Mouse (Mus musculus) frontal cortex, postnatal 14 days (tissue): Measurements from ENCODE around the gene Trmt1.

ENCODE experiments used
- DNase-seq, 2 experiments: peaks; one replicate each; pipeline ENCODE4 v3.0.0; 2022; ENCODE audit warnings: low spot score in 2 of 2

Trmt1 gene

GRCm38 (mm10) chr8:84708774-84709475, 22.8 kb downstream of the Trmt1 start:
- peak; percentile 84 to 85 for DNase-seq

DNA sequence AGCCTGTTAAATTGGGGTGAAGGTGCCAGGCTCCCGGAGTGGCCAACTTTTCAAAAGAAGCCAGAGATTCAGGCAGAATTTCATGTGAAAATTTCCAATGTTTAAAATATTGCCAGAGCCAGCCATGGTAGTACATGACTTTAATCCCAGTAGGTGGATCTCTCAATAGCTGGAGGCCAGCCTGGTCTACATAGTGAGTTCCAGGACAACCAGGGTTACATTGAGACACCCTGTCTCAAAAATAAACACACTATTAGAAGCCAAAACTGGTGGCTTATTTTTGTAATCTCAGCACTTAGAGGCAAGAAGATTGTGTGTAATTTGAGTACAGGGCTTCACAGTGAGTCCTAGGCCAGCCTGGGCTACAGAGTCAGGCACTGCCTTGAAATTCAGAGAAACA, 23.8 kb downstream of the Trmt1 start:
- DNase-seq: no peak

GRCm38 (mm10) chr8:84711312-84711711, 25.2 kb downstream of the Trmt1 start:
- no peak for DNase-seq

DNA sequence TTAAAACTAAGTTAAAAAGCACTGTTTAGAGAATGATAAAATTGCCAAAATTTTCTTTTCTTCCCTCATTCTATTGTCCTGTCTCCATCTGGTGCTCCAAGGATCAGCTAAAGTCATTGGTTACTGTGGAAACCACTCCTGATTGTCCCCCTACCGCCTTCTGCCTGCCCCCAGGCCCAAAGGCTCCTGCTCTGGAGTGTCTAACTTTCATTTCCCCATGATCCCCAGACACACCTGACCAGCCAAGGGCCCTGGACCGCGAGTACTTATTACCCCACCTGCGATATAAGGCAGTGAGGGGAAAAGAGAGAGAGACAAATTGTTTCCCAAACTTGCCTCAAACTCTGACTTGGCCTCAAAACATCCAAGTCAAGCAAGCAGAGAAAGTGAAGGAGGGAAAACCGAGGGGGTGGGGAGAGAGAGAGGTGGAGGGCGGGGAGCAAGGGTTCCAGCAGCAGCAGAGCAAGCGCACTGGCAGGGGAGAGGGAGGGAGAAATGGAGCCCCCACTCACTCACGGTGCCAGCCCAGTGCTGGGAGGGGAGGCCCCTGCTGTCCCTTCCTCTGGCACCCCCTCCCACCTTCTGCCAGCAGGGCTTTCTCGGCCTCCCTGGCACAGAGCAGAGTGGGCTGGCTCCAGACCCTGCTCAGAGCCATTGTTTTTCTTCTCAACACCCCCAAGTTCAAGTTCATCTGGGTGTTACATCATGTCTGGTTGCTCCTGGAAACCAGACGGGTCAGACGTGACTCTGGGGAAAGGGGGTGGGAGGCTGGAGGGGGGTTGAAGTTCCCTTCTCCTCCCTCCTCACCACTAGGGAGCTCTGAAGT, 26.0 kb downstream of the Trmt1 start:
- no peak for DNase-seq

GRCm38 (mm10) chr8:84712759-84713120, 26.6 kb downstream of the Trmt1 start:
- no peak for DNase-seq

DNA sequence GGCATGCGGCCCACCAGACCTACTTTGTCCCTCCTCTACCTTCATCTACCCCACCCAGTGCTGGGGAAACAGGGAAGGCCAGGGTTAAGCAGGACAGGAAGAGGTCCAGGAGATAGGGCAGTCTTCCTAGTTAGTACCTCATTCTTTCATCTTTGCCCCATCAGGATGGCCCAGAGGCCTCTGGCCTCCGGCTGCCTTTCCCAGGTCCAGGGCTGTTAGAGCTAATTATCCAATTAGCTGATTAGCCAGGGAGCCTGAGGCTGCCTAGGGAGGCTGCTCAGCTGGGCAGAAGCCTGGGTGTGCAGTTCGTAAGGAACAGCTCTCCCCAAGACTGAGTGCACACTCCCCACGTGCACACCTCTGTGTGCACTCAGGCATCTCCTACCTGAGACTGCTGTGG, 27.3 kb downstream of the Trmt1 start:
- no peak for DNase-seq

DNA sequence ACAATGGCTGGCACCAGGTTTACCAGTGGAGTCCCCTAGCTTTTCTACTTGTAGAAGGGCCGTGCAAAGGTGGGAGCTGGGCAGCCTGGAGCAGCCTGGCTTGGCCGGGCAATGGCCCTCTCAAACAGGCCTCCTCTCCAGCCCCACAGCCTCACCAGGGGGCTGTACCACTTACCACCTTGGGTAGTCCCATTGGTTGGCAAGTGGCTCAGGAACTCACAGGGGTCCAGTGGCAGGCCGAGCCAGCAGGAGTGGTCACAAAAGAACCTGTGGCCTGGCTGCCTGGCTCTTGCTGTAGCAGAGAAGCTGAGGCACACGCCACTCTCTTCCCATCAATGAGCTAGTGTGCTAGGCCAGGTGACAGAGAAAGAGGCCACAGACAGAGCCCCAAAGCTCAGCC, 28.1 kb downstream of the Trmt1 start:
- no peak for DNase-seq

DNA sequence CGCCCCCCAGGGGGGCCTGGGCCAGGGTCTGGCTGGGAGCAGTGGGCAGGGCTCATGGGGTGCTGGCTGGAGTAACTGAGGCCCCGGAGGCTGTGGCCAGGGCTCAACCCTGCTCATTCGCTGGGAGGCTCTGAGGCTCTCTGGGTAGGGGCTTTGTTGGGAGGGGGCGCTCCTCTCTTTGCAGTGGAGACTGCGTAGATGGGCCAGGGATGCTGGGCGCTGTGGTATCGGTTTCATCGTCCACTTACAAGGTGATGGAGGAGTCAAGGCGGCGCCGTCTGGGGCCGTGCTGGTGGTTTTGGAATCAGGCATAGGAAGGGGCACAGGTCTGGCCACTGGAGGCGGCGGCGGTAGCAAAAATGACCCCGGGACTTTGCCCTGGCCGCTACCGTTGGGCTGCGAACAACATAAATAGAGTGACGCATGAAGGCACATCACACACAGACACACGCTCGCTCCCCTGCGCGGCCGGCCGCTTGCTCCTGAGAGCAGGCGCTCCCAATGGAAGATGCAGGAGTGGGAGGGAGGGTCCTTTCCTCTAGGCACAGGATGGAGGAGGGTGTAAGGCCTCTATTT, 29.9 kb downstream of the Trmt1 start:
- no peak for DNase-seq

- DNase-seq: no peak
Measured at GRCm38 (mm10) chr8:84716790-84717189, 30.7 kb downstream of the Trmt1 start.

DNA sequence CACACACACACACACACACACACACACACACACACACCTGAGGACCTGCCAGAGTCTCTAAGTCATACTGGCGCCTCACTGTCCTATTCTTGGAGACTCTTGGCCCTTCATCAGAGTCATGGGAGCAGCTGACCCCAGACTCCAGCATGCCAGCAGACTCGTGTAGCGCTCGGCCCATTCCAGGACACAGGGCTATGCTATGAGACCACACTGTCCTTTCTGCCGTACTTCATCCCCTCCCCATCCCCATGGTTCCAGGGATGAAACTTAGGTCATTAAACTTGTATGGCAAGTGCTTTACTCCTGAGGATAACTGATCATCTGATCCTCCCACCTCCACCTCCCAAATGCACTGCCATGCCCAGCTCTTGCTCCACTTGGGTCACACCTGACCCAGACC, 32.4 kb downstream of the Trmt1 start:
- no peak for DNase-seq

DNA sequence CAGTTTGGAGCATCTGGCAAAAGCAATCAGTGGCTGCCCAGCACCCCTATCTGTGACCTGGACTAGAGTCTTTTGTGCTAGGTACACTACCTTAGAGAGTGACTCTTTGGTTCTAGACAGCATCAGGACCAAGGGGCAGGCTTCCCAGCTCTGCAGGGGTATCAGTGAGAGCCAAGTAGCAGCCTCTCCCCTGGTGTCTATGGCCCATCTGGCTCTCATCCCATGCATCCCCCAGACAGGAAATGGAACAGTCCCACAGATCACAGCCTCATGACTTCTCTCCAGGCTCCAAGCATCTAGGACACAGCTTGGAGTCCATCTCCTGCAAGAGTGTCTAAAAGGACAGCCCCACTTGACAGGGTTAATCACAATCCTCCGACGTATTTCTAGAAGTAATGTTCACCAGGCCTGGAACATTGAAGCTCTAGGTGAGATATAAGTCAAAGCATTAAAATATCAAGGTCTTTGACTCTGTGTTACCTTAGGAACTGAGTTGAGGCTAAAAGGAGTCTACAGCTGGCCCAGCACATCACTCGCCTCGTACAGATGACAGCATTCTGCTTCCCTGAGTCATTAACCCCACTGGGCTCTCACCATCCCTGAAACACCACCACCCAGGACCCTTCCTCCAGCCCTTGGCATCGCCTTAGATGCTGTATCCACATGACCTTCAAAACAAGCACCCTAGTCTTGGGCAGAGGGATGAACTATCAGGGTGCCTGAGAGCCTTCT, 33.0 kb downstream of the Trmt1 start:
- DNase-seq: no peak

GRCm38 (mm10) chr8:84722530-84722849, 36.4 kb downstream of the Trmt1 start:
- no peak for DNase-seq

DNA sequence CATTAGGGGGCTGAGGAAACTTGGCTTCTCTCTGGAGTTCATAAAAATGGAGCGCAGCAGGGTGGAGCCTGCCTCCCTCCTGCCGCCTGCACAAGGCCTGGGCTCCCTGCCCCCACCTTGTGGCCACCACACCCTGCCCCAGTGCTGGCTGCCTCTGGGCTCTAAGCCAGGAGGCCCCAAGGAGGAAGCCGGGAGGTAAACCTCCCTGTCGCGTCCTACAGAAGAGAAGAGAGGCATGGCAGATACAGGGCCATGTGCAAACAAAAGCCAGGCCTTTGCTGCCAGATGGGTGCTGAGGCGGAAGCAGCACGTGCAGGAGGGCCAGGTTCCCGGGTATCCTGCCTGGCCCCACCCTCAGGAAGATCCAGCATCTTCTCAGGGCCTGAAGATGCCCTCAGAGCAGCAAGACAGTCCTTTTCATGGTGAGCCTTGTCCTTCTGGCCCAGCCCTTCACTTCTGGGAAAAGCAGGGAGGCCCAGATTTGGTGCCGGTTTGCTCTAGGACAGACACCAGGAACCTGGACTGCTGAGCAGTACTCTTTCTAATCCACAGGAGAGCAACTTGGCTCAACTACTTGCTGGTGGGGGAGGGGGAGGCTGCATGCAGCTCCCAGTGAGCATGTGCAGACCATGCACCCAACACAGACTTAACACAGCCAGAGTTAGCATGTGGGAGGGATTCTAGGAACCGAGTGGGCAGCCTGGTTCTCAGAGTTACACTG, 36.9 kb downstream of the Trmt1 start, which contains the start of gene G430095P16Rik:
G430095P16Rik (plus strand) TSS at position 158 of the 721 bp plus-strand sequence.
- no peak for DNase-seq

DNA sequence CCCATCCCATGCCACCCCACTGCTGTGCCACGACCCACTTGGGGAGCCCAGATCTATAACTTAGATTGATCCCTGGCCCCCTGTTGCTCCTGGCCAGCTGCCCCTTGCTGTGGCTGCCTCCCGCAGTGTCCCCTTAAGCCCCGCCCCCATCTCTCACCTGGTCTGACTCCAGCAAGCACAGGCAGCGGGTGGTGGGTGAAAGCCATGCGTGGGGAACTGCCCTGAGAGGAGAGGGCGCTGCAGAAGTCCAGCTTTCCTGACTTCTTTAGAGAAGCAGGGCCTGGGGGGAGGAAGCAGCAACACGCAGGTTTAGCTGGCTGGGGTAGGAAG, 37.4 kb downstream of the Trmt1 start:
- DNase-seq: no peak

- no peak for DNase-seq
Measured at GRCm38 (mm10) chr8:84724683-84725082, 38.6 kb downstream of the Trmt1 start.

DNA sequence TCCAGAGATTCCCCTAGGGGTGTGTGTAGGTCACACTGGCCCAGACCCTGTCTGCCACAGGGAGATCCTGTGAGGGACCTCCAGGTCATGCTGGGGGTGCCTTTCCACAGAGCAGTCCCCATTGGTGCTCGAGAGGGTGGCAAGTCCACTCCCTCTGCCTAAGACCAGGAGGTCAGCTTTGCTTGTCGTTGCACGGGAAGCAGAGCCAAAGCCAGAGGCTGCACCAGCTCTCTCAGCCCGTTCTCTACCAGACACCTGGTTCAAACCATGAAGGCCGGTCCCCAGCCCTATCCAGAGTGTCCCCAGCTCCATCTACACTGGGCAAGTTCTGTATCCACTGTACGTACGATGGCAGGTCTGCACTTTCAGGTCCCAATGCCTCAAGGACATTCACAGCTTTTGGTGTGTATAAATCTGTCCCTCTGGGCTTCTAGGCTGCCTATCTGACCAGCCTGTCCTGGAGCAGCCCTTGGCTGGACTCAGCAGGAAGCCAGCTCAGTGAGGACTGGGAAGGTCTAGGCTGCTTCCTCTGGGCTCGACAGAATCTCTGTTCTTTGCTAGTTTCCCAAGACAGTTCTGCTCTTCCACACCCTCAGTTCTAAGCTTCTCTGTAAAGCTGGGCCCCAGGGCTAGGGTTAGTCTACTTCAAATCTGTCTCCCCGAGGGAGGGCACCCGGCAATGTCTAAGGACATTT, 39.3 kb downstream of the Trmt1 start:
- no peak for DNase-seq

DNA sequence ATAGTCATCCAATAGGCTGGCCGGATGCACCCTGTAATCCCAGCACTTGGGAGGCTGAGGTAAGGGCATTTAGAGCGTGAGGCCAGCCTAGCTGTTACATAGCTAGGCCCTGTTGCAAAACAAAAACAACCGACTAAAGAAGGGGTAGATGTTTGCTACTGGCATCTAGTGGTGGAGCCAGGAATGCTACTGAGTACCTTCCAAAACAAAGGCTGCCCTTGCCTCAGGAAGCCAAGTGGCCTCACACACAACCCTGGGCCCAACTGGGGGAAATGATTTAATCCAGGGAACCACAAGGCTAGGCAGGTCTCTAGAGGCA, 39.8 kb downstream of the Trmt1 start:
- no peak for DNase-seq

DNA sequence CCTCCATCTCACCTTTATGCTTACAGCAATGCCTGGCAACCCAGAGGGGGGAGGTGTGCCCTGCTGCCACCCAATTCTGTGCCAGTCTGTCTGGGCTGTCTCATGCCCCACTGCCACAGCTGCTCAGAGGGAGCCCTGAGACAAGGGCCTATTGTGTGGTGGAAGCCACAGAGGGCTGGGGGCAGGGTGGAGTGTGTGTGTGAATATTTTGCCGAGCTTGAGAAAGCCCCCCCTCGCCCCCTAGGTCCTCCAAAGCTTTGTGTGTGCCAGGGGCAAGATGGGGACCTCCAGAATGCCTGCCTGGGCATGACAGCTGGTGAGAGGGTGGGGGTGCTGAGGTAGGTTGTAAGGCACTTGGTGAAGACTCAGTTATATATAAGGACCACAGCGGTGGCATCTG, 42.4 kb downstream of the Trmt1 start:
- DNase-seq: no peak

- DNase-seq: no peak
Measured at GRCm38 (mm10) chr8:84729921-84730362, 43.8 kb downstream of the Trmt1 start.

DNA sequence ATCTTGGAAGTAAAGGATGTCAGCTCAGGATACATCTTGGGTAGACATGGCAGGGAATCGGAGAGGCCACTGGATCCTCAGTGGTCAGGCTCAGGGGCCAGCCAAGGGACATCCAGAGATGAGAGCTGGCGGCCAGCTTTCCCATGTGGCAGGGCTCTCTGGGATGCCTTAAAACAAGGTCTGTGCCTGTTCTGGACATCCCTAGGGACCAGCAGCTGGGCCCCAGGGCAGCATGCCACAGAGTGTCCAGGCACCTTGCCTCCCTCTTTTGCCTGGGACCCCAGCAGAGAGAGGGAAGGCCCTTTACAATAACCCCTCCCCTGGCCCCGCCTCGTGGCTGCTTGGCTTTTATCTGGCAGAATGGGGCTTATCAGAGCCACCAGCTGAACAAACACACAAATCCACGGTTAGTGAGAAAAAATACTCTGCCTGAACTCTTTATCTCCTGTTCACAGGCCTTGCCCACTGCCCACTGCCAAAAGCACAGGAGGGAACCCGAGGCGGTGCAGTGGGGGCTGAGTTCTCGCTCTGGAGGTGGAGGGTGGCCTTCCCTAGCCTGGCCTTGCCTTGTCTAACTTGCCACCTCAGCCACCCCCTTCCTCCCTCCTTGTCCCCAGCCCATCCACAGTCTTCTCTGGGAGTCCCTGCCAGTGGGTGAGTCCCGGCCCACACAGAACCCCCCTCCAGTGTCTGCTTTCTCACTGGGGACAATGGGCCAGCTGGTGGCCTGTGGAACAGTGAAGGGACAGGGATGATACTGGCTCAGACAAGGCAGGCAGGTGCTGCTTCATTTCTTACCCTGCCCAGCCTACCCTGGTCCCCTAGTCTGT, 44.6 kb downstream of the Trmt1 start:
- no peak for DNase-seq
